Mouse (Mus musculus) frontal cortex, postnatal 14 days (tissue): ENCODE measurements around the gene Elf2.
"Not testable (repeated sequence)": the region's sequence is repeated elsewhere in the genome, so short reads cannot be mapped to it uniquely, and the experiment has no call there.

Experiments used
- DNase-seq, 2 experiments: peaks; one replicate each; pipeline ENCODE4 v3.0.0; 2022; ENCODE audit warnings: low spot score in 2 of 2

Elf2 gene

DNA sequence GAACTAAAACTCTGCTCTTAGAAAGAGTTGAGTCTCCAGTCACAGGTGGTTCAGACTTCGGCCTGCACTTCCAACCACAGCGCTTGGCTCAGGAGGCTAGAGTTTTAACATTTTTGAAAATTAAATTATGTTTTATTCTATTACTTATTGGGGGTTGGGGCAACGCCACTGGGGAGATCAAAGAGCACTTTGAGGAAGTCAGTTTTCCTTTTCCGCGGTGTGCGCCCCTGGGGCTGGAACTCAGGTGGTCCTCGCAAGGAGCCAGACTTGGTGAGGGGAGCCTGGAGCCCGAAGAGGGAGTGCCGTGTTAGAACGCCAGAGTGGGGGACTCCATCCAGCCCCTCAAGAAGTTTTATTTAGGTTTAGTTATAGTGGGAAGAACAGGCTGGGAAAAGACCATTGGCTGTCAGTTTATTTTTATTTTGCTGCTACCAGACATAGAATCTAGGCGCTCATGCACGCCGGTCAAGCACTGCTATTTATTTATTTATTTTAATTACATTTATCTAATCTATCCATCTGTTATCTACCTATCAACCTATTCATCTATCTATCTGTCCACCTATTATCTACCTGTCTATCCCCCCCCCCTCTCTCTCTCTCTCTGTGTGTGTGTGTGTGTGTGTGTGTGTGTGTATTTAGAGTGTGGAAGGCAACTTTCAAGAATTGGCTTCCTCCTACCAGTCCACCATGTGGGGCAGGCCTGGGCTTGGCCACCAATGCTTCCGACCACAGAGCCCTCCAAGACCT is 19.3 kb upstream of the Elf2 start:
- no peak for DNase-seq

DNA sequence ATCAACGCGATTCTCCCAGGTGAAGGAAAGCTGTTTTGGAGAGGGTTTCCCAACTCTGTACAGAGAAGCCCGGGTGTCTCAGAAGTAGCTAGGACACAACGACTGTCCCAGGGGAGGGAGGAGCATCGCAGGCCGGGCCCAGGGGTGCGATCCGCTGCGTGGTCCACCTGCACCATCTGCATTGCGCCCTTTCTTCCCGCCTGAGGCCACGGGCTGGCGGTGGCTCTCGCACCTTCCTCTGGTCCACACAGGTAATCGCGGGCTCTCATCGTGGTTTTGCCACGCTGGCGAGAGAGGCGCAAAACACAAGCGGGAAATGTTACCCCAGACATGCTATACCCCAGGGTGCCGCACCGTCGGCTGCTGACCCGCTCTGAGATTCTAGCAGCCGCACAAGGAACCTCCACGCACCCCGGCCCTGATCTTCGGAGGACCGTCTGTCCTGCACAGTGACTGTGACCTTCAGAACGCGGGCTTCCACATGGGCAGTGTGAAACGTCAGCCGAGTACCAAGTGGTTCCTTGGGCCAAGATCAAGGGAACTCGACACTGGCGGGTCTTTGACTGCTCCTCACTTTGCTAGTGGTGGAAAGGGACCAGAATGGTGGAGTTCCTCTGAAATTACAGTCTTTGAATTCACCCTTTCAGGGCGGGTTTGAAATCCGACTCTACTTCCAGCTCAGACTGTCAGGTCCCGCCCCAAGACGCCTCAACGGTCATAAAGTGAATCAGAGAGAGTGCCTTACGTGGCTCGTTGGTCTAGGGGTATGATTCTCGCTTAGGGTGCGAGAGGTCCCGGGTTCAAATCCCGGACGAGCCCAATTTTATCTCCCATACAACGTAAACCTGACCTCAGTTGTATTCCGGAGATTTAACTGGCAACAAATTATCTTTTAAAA is 18.4 kb upstream of the Elf2 start:
- DNase-seq, result peak; percentile 41 to 66

DNA sequence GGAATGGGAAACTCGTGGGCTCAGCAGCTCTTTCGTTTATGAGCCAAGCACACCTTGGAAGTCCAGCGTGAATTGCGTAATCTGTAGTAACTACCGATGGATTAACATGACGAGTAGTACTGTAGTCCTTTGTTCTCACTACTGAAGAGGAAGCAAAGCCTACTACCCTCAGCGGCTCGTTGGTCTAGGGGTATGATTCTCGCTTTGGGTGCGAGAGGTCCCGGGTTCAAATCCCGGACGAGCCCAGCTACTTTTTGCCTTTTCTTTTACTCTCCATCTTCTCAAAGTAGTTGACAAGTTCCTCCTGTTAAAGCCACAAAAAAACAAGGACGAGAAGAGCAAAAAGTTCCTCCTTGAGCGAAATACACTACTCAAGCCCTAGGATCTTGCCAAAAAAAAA is 17.7 kb upstream of the Elf2 start:
- peak; percentile 27 to 73 for DNase-seq

DNA sequence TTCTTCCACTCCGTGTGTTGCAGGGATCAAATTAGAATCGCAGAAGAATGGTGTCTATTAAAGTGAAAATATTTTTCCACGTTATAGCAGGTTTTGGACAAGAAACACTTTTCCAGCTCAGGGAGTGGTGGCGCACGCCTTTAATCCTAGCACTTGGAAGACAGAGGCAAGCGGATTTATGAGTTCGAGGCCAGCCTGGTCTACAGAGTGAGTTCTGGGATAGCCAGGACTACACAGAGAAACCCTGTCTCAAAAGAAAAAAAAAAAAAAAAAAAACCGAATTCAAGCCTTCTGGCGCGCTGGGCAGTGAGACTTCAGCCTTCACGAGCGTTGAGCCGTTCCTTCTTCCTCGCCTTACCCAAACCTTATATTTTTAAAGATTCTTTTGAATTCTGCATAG is 17.2 kb upstream of the Elf2 start:
- DNase-seq, result no peak

DNA sequence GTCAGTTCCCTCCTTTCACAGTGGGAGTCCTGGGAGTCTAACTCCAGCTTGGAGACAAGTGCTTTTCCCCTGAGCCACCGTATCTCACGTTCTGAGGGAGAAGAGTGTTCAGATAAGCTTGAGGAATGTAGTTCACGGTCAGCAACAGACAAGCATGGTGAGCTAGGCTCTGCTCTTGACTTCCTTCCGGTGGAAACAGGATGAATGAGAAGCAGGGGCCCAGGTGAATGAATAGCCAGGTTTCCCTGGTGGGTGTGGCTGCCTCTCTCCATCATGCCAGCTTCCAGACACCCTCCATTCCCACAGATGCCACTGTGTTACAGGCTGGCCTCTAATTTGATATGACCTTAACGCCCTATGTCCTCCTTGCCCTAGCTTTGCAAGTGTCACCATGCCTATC is 16.6 kb upstream of the Elf2 start:
- DNase-seq, result no peak

DNA sequence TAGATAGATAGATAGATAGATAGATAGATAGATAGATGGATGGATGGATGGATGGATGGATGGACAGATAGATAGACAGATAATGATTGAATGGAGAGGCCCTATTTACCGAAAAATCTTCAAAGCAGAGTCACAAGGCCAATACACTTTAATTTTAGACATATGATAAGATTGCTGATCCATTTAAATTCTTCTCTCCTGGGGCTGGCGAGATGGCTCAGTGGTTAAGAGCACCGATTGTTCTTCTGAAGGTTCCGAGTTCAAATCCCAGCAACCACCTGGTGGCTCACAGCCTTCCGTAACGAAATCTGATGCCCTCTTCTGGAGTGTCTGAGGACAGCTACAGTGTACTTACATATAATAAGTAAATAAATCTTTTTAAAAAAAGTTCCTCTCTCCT is 14.5 kb upstream of the Elf2 start:
- DNase-seq, result not testable (repeated sequence)

DNA sequence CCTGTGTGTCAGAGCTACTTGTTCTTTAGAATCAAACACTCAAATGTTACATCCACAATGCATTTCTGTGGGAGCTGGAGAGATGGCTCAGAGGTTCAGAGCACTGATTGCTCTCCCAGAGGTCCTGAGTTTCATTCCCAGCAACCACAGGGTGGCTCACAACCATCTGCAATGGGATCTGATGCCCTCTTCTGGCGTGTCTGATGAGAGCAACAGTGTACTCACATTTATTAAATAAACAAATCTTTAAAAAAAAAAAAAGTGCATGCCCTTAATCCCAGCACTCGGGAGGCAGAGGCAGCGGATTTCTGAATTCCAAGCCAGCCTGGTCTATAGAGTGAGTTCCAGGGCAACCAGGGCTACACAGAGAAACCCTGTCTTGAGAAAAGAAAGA is 13.6 kb upstream of the Elf2 start:
- DNase-seq, result no peak

DNA sequence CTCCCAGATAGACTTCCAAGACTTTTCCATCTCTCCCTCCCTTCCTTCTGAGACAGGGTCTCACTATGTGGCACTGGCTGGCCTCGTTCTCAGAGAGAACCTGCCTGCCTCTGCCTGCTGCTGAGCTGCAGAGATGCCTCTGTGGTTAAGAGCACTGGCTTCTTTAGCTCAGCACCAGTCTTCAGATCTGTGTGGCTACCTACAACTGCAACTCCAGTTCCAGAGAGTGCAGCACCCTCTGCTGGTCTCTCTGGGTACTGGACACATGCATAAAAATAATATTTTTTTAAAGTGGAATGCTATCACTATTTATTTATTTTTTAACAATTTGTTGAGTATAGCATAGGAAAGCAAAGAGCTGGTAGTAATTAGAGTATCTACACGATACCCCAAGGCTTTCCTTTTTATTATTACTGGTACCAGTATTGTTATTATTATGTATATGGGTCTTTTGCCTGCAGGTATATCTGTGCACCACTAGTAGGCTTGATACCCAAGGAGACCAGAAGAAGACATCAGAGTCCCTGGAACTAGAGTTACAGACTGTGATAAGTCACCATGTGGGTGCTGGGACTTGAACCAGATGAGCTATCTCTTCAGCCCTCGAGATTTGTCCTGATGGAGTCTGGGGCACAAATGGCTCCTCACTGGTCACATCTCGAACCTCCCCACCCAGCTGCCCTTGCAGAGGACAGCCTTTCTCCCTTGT is 13.0 kb upstream of the Elf2 start:
- DNase-seq, result no peak

DNA sequence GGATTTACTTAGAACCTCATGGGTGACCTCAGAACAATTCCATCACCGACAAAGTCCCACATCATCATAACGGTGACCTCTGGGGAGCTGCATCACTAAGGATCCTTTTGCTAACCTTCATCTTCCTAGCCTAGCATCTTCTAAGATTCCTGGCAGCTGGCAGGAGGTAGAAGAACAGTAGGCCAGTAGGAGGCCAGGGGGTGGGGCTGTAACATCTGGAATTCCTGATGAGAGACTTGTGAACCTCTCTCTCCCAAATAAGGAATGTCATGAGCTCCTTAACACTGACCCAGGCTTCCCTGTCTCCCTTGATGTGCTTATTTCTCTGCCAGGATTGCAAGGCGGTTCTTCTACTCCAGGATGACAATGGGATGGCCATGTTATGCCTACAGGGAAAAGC is 10.3 kb upstream of the Elf2 start:
- DNase-seq, result no peak

DNA sequence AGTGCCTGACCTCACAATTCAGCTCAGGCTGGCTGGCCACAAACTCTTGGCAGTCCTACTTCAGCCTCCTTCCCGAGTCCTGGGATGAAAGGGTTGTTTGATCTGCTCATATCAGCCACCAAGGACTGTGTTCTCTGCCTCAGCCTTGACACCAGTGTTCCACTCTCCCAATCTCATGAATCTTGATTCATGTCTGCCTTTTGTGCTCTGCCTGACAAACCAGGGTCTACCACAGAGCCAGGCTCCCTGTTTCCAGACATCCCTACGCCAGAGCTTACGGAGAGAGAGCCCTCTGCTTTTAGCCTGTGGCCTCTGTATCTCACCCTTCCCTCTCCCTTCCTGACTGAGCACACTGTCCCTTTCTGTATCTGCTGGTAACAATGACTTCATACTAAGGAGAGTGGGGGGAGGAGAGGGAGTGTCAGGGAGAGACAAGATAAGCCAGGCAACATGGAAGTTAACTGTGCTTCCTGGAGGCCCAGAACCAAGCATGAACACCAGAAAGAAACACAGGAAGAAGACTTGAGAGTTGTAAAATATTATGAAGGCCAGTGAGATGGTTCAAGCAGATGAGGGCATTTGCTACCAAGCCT is 8.3 kb upstream of the Elf2 start:
- no peak for DNase-seq

DNA sequence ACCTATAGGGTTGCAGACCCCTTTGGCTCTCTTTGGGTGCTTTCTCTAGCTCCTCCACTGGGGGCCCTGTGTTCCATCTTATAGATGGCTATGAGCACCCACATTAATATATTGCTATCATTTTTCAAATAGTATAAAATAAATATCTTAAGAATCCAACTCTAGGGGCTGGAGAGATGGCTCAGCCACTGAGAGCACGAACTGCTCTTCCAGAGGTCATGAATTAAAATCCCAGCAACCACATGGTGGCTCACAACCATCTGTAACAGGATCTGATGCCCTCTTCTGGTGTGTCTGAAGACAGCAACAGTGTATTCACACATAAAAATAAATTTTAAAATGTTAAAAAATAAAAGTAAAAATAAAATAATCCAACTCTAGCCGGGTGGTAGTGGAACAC is 4.6 kb upstream of the Elf2 start:
- DNase-seq, result not testable (repeated sequence)

DNA sequence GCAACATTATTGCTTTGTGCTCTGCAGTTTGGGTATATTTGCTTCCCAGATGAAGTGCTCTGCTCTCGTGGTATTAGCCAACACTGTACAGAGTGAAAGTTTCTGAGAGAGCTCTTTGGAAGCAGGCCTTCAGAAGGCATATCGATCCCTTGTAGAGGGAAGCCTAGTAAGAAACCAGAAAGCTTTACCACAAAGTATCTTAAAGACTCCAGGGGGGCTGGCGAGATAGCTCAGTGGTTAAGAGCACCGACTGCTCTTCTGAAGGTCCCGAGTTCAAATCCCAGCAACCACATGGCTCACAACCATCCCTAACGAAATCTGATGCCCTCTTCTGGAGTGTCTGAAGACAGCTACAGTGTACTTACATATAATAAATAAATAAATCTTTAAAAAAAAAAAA is 3.7 kb upstream of the Elf2 start:
- not testable (repeated sequence) for DNase-seq

DNA sequence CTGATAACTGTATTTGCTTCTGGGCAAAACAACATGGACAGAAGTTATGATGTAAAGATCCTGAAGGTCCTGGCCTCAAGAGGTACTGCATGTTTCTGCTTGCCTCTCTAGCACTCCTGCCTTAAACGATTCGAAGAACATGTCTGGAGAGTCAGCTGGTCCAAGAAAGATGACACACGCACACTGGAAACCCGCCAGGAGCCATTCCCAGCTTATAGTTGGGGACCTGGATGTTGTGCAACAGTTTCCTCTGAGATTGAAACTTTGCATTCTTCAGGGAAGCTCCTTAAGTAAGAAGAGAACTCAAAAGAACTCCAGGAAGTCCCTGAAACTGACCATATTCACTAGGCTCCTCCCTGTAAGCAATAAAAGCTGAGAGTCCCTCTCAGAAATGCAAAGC is 2.8 kb upstream of the Elf2 start:
- DNase-seq, result no peak

DNA sequence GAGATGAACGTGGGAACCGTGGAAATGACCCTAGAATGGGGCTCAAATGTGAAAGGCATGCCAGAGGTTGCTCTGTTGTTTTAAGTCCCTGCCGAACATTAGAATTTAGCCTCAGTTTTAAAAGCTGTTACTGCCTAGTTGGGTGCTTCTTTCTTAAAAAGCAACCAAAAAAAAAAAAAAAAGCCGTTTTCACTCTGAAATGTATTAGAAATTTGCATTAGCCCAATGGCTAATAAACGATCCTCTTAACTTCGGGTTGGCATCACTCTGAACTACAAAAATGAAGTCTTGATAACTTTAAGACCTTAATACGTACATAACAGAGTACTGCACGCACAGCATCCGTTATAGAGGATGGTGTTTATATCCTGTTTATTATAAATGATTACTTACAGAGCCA is 1.7 kb upstream of the Elf2 start:
- no peak for DNase-seq

DNA sequence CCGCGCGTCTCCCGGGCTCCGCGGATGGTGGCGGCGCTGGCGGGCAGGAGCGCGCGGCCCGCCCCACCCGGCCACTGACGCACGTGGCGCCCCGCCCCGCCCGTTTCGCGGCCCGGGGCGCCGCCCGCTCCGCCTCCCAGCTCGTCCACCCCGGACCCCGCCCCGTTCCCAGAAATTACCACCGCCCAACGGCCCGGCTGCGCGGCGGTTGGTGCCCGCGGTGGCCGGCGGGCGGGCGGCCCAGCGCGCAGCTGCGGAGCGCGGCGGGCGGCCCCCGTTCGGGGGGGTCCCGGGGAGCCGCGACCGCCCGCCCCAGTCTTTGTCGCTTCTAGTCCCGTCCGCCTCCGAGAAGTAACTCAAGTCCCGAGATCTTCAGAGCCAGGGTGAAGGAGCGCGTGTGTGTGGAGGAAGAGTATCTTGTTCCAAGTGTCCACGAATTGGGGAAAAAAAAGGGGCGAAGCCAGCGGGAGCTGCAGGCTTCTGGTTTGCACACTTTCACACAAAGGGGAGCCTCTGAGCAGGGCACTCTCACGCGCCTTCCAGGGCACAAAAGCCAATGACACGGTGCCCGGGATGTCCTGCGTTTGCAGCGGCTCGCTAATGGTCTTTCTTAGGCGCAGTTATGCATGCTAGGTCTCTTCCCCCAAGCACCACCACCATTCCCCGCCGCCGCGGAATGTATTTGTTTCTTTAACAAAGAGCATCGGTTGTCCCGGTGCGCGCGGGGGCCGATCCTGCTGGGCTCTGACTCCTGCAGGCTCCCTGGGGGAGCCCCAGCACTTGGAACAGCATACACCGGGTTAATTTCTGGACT is 1.0 kb upstream of the Elf2 start:
- DNase-seq, result peak; percentile 20 to 39

DNA sequence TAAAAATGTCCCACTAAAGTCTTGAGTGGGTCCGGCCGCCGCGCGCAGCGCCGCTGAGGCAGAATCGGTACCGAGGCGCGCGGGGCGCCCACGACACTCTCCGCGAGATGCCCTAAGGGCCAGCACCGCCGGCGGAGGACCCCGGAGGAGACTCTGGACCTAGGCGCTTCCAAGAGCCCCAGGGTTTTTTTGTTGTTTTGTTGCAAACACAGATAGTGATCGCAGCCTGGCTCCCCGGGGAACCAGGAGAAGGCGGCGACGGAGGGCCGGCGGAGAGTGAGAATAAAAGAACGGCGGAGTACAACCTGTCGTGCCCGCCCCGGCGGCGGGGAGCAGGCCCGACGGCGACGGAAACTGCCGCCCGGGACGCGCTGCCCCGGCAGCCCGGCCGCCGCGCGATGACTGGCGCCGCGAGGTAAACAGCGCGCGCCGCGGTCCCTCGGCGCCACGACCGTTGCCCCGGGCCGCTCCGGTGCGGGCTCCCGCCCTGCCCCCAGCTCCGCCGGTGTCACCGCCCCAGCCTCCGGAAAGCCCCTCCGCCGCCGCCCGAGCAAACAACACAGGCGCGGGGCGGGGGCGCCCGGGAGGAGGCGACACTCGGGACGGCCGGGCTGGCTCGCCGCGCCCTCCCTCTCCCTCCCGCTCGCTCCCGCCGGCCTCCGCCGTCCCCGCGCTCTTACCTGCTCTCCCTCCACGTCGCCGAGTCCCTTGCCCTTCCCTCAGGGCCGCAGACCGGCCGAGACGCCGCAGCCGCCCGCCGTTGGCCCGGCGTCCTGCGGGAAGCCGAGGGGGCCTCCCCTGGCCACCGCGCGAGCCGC is 520 bp downstream of the Elf2 start:
- DNase-seq, result peak in 1 of 2 experiments; percentile 16

DNA sequence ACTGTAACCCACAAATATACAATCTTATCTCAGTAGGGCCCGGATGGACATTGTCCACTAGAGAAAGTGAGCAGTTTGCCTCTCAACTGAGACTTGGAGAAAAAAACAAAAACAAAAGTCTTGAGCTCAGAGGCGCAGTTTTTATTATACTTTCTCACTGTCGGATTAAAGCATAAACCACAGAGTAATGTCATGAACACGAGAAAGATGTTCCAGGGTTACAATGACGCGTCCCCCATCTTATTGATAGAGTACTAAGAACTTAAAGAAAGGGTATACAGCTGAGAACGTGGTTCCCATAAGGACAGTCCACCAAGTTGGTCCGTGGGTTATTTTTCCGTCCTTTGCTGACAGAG is 1.1 kb downstream of the Elf2 start:
- no peak for DNase-seq

DNA sequence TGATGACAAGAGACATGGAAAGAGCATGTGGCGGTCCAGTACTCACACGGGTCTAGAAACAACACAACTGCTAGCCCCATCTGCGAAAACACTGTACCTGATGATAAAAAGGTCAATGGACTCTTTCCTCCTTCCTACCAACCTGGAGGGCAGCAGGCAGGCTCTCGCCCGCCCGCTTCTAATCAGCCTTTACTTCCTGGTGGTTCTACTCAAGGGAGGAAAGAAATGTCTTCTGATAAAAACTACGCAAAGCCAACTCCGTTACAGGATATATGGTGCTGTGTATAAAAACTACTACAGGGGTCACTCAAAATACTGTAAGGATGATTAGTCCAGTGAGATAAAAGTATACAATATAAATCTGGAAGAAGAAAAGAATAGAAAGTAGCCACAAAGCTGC is 5.1 kb downstream of the Elf2 start:
- DNase-seq, result no peak

DNA sequence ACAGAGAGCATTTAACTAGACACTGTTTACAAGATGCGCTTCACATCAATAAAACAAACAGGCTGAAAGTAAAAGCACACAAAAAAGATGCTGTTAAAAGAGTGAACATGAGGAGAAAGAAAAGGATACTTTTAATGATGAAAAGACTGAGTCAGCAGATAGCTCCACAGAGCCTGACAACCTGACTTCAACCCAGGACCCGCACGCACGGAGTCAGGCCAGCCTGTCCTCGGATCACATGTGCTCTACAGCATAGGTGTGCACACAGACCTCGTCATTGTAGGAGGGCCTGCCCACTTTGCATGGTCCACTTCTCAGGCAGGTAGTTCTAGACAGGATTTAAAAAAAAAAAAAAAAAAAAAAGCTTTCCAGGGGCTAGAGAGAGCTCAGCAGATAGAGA is 6.5 kb downstream of the Elf2 start:
- no peak for DNase-seq

DNA sequence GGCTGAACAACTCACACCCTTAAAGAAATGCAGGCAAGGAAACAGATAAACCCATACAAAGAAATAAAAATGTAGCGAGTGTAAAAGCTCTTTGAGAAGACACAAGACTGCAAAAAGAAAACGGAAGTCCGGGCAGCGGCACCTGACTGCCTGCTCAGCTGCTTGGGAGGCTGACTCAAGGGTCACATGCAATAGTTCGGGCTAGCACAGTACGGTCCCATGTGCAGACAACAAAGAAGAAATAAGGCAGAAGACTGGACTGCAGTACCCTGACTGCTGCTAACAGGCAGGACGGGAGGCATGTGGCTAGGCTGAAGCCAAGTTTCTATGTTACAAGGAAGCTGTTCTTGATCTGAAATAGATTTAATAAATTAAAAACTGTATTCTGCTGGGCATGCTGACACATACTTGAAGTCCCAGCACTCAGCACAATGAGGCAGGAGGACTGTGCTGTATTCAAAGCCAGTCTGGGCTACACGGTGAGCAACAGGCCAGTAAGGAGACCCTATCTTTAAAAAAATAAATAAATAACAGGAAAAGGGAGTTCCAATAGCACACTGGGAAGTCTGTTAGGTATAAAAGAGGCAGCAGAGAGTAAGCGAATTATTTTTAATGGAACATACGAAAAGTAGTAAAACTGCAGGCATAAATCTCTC is 7.1 kb downstream of the Elf2 start:
- no peak for DNase-seq
